Mouse (Mus musculus) liver, adult 2 months (tissue): ENCODE results near the gene Flii.

Source experiments
- CTCF ChIP-seq: fragments of 200-500 bp; IDR thresholded peaks from 2 replicates; pipeline ENCODE4 v1.5.1; 2011; ENCODE audit warnings: low read depth, low read length, control low read depth
- POLR2A ChIP-seq: fragments of 200-500 bp; IDR thresholded peaks from 2 replicates; pipeline ENCODE4 v1.6.1; 2011; ENCODE audit warnings: low read length, control low read depth; ENCODE audit not compliant: insufficient read depth; ENCODE audit errors: extremely low read depth

DNA sequence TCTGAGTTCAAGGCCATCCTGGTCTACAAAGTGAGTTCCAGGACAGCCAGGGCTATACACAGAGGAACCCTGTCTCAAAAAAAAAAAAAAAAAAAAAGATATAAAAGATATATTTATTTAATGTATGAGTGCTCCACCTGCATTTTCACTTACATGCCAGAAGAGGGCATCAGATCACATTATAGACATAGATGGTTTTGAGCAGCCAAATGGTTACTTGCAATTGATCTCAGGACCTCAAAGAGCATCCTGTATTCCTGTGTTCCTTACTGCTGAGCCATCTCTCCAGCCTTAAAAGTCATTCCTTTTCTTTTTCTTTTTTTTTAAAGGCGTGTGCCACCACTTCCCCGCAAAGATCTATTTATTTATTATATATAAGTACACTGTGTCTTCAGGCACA is 29.5 kb downstream of the Flii start:
- TF ChIP-seq POLR2A = no peak
- TF ChIP-seq CTCF = peak; percentile 65
